Mouse (Mus musculus) ovary, adult 18-20 months (tissue): ENCODE results near the gene Fbxo40.
A peak's percentile ranks its signal among the peaks of the same experiment; 100 is the strongest.

Source experiments
- DNase-seq: peaks from one replicate; pipeline ENCODE4 v3.0.0; 2022; ENCODE audit warnings: low spot score, mixed read lengths

The Fbxo40 gene

DNA sequence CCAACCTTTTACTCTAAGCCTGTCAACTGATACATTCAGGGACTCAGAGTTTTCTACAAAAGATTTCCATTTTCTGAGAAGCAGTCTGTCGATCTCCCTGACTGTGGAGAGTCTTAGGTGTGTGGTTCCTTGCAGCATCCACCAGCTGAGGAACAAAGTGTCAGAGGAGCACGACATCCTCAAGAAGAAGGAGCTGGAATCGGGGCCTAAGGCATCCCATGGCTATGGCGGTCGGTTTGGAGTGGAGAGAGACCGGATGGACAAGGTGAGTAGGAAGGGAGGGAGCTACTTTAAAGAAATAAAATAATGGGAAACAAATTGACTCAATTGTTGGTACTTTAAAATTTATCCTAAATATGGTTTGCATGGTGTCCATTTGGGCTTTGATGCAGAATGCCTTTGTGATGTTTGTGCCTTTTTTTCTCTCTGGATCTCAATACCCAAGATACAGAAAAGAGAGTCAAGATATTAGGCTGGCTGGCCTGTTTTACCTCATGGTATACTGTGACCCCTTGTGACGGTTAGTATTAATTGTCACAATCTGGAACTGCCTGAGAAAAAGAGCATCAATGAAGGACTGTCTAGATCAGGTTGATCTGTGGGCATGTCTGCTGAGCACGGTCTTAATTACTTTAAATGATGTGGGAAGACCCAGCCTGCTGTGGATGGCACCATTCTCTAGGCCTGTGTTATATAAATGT is 43.7 kb downstream of the Fbxo40 start:
- no peak for DNase-seq

DNA sequence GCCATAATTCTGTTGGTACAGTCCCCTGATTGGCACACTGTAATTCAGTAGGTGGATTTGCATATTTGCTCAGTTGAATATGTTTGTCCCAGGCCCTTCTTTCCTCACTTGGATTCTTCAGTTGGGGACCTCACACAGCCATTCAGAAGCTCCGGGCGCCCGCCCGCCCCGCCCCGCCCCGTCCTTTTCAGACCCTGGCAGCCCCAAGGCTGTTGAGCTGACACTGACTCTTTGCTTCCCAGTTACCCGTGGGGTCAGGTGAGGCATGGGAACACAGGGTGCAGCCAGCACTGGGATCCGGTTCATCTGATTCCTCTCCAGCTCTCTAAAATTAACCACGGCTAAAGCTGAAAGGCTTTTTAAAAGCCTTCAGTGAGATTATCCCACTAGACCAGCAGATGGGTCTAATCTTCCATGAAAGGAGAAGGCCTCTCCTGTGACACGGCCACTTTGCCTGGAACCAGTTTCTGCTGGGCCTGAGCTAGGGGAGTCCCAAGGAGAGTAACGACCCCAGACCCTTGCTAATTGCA is 45.3 kb downstream of the Fbxo40 start:
- DNase-seq: no peak

DNA sequence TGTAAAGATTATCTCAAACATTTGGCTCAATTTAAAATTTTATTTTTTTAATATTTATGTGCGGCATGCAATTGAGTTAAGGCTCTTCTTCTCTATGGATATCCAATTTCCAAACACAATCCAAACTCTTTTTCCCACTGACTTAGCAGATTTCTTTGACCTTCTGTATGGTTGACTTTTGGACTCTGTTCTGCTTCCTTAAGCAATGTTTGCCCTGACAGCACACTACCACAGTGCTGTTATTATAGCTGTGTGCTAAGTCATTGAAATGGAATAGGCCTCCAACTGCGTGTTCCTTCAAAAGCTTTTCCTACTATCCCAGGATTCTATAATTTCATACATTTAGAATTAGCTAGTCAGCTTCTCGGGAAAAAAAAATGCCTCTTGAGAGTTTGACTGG is 46.7 kb downstream of the Fbxo40 start:
- DNase-seq: no peak

DNA sequence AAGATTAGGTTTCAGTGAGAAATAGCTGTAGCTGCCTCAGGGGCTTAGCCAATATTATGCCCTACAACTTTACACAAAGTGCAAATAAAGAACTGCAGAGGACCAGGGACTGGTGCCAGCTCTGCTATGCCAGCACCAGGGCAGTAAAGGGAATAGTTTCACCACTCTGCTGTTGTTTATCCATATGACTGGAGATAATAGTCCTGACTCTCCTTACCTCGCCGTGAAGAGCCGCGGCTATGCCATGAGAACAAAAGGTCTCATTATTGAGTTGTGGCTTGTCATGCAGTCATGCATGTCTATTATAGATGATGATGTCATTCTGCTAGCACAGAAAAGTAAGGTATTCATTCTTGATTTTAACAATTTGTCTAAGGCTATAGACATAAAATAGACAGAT is 48.4 kb downstream of the Fbxo40 start:
- no peak for DNase-seq

DNA sequence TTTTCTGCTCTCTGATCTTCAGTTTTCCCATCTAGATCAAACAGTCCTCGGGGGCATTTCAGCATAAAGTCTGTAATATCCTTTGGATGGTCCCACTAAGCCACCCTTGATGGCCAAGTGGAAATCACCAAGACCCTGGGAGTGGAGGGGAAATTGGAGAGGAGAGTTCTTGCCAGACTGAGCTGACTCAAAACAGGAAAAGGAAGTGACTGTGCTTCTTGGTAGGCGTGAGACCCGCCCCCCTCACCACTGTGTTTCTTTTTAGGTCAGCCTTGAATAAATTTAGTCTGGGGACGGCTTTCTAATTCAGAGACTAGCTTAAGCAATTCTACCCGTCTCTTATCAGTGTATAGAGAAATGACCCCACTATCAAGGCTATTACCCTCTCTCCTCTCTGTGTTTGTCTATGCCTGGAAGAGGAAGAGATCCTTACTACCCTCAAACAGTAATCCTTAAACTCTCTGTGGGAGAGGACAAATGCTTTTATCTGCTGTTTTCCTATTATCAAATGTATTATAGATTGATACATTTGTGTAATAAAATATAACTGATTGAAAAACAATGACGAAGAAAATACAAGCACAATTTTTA is 49.0 kb downstream of the Fbxo40 start:
- peak; percentile 20 for DNase-seq

DNA sequence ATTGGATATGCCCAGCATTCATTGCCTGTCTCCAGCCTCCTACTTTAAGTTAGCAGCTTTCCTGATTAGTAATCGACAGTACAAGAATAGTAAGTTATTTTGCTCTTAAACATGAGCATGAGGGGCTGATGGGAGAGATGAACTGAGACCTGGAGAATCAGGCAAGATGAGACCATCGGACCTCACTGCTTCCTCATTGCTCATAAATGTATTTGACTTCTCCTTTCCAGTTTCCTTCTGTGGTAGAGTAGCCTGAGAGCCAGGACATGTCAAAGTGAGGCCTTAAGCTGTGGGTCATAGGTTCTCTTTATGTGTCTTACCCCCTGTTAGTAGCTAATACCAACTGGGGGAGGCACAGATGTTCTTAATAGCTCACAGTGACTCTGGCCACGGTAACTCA is 54.5 kb downstream of the Fbxo40 start:
- DNase-seq: no peak

DNA sequence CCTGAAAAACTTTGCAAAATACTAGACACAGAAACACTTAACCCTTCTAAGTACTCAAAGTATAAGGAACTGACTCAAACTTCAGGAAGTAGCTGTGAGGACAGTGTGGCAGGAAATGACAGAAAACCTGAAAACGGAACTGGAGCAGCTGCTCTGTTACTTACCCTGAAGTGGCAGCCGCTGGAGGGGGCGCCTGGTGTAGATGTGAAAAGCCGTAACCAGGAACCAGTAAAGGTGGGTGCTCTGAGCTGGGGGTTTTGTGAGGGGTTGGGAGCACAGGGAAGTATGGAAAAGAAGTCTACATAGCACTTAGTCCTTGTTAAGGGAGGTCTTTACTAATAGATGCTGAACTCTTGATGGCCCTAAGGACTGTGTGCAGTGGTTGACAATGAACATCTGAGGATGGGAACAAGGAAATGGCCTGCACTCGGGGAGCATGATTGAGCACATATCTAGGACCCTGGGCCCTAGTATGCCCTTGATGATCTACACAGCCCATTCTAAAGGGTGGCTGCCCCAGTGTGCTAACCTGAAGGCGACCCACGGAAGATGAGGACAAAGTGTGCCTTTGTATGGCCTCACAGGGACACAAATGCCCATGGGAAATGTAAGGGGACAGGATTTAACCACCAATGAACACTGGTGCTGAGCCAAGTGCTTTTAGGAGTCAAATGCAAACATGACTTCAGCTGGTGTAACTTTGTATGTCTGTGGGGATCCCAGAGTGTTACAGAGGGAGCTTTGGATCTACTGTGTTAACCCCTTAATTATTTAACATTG is 55.2 kb downstream of the Fbxo40 start, which contains the start of gene Hcls1:
TSS of gene Hcls1 (plus strand) at position 143 of the 780 bp plus-strand sequence.
- no peak for DNase-seq

DNA sequence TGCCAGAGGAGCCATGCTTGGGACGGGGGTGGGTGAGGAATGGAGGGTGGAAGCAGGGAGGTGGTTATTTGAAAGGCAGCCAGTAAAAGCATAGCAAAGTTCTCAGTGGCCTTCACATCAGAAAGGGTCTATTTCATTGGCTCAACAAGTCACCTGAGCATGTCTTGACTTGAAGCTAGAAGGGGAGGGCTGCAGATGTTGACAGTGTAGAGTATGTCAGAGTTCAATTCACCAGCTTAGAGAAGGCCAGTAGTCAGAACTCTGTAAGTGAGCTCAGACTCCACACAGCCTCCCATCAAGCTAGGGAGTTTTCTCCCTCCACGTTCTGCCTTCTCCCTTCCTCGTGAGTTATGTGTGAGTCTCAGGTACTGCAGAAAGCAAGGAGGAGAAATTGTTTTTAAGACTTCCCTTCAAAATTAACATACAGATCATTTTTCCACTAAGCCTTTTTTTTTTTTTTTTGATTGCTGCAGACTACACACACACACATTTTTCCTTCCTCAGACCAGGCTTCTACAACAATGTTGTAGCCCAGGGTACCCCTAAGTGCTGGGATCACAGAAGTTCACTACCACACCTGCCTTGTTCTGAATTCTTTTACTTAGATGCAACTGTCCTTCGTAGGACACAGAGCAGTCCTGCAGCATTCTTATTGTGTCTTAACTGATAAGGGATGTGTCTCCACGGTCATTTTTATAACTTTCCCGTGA is 56.0 kb downstream of the Fbxo40 start:
- DNase-seq: peak; percentile 44

DNA sequence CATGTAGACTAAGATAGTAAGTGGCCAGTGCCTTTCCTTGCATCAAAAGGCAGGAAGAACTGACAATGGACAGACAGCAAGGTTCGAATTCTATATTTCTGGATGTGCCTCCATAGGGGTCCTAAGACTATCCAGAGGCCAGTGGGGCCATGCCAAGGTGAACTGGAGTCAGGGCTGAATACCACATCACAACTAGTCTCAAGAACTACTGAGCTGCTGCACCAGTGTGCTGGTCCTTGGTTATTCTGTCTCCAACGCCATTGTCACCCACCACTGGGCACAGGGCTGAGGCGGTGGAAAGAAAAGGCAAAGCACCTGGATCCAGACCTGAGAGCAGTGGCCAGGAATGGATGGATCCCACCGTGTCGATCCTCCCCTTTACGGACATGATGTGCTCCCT is 57.7 kb downstream of the Fbxo40 start:
- DNase-seq: no peak

DNA sequence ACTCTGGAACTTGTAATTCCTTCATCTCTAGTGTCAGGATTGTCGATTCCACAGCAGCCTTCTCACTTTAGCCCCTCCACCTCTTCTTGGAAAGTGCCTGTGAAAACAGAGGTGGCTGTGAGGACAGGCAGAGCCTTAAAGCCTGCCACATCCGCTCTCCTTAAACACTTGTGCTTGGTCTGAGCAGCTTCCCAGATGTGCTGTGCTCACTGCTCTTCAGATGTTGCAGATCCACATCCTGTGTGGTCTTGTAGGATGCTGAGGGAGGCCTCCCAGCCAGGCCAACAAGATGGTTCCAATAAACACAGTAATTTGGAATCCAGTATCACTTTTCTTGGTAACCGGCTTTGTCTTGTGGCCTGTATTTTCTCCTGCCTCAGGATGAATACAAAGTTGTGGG is 58.3 kb downstream of the Fbxo40 start:
- DNase-seq: no peak

DNA sequence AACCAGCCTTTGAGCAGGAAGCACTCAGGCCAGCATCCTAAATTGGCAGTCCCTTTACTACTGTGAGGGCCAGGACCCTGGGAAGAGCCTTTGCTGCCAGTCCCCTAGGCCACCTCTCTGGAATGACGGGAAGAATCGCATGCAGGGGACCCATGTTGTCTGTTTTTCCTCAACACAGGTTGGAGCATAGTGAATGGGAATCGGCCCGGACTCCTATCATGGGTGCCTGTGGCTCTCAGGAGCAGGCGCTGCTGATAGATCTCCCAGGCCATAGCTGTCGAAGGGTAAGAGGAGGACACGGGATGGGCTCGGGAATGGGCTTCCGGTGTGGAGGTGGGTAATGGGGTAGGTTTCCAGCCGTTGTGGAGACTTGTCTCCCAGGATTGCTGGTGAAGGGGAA is 58.9 kb downstream of the Fbxo40 start:
- no peak for DNase-seq

DNA sequence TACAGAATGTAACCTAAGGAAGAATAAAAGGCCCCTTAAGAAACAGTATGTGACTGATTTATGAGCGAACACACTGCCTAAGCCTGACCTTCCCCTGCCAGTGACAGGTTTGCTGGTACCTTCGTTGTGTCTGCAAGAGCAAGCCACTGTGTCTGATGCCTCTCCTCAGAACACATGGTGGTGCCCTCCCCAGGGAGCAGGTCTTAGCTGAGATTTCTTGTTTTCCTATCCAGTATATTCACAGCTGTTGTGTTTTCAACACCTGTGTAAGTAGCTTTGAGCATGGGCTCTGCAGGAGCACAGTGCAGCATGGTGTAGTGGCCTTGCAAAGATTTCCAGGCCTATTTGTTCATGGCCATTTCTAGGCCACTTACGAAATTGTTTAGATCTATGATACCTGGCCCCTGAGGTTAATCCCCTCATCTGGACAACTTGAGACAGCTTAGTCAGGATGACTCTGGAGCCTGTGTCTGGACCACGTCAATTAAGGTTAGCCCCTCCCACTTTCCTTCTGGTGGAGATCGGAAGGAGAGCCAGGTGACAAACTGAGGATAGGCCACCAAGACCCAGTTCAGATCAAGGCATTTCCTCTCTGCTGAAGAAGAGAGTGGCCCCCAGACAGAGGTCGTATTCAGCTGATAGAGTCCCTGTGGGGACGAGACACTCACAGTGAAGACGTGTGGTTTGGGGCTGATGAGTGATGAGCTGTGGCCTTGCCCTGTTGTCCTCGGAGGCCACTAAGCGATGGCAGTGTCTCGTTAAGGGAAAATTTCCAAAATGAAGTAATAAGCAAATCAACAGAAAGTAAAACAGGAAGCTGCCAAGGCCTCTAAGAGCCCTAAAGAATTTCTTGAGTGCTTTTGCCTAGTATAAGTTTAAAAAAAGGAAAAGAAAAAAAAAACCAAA is 59.8 kb downstream of the Fbxo40 start:
- no peak for DNase-seq

DNA sequence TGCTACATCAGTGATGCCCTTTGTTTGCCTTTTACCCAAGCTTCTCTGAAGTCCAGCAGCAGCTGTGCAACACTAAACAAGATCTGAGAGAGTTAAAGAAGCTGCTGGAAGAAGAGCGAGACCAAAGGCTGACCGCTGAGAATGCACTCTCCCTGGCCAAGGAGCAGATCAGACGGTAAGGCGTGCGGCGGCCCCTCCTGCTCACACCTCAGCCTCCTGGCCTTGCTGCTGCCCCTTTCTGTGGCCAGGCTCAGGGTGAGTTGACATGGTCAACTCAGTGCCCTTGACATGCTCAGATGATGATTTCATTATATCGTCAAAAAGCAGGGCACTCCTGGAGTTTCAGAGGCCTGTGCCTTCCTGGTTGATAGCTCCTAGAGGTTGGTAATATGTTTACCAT is 61.1 kb downstream of the Fbxo40 start:
- DNase-seq: no peak

DNA sequence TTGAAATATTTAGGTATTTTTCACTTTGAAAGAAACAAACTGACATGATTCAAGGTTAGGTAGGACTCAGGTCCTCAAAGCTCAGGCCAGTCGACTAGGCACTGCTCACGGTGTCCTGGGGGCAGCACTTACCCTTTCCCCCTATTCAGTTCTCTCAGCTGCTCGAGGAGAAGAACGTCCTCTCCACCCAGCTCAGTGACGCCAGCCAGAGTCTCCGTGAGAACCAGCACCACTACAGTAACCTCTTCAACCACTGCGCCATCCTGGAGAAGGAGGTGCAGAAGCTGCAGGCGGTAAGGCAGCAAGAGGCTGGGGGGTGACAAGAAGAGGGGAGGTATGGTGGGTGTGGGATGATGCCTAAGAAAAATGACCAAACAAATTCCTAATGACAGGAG is 62.2 kb downstream of the Fbxo40 start:
- no peak for DNase-seq

DNA sequence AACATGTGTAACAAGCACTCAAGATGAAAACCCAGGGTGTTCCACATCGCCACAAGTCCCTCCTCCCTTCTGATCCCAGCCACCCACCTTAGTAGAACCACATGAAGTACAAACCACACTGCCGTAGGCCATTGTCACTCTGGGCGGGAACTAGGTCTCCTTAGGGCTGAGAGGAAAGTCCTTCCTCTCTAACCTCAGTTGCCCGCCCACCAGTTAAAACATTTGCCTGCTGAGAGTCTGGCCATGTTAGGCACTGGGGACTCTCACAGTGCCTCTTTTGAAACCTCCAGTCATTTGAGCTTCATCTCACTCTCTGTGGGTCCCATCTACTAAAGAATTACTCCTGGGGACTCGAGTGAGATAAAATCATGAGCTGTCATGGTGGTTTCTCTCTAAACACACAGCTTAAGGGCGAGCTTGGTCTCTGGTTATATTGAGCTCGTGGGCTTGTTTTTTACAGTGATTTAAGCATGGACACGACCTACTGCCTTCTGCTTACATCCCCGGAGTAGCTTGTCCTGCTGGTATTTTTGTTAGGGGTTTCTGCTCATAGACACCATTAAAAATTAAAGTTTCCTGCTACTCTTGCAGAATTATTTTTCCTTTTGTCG is 62.7 kb downstream of the Fbxo40 start:
- DNase-seq: no peak

DNA sequence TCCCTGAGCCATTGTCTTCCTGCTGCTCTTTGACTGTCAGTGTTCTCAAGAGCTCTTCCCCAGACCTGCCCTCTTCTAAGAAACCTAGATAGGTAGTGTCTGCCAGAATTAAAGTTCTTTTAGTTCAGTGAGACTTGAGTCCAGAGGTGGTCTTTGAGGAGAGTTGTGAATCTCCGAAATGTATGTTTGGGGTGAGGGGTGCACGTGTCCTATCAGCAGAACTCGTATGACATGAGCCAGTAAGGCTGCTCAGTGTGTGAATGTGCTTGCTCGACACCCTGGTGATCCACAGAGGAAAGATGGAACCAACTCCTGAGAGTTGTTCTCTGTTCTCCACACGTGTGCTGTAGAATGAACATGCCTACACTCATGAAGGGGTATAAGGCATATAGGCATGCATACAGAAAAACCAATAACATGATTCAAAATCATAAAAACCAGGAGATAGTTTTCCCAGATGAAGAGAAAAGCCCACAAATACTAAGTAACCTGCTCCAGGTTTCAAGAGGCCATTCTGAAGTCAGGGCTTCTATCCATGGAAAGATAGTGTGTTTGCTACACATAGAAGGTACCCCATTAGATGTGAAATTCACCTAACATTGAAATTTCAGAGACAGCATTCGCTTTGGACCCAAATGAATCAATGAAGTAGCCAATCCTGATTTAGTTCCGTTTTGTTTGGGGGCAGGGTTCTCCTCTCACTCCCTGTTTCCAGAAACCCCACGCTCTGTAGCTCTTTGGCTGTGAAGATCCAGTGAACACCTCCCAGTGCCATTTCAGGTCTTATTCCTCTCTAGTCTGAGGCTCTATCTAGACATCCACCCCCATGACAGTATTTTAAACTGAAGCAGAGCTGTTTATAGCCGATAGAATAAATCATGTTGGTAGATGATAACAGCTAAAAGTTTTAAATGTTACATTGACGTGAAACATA is 63.5 kb downstream of the Fbxo40 start:
- no peak for DNase-seq

DNA sequence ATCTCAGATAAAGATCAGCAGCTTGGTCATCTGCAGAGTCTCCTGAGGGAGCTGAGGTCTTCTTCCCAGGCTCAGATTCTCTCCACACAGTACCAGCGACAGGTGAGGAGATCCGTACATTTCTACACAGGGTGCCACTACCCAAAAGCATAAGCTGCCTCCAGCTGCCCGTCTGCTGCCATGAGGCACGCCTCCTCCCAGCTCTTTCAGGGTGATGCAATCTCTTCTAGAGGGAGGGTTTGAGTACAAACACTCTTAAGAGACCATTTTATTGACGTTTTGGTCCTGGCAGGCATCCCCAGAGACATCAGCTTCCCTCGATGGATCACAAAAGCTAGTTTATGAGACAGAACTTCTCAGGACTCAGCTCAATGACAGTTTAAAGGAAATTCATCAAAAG is 64.5 kb downstream of the Fbxo40 start:
- no peak for DNase-seq

DNA sequence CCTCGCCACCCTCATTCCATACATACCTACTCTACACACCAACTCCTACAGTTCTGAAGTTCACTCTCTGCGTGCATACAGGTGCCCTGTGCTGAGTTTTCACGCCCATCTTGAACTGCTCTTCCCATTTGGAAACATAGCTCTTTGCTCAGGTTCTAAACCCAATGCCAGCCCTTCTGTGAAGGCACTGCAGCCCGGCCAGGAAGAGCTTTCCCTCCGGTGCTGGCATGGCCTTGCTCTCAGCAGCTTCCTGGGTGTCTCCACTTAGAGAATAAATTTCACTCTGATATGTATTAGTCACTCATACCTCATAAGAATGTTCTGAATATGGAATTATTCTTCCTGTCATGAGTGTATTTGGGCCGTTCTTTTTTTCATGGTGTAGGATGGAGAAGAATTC is 64.9 kb downstream of the Fbxo40 start:
- no peak for DNase-seq

DNA sequence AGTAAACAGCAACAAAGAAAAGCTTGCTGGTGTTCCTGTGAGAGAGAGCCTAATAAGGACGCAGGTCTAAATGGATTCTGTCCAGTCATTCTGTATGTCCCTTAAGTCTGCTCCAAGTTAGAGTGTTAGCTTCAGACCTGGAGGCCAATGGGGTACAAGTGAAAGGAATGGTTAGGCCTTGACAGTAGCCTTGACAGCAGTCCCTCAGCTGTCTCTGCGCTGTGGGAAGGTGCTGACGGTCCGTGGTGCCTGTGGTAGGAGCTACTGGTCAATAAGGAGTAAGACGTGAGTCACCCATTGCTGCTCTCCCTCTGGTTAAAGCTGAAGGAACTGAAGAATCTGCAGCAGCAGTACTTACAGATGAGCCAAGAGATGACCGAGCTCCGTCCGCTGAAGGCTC is 66.0 kb downstream of the Fbxo40 start:
- no peak for DNase-seq

DNA sequence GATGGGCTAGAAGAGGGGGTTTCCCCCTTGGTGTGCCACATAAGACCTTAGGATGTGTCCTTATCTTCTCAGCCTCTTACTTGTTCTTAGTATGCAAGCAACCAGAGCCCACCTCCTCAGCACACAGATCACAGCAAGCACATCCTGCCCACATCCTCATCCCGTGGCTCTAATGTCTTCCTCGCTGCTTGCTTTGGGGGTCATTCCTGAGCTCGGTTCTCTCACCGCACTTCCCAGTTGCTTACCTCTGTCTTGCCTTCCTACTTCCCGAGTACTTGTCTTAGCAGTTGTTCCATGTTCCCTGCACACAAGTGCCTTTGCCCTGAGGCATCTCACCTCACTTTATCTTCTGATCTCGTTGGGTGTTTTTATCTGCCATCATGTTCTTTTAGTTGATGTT is 68.3 kb downstream of the Fbxo40 start:
- DNase-seq: no peak
